Mouse (Mus musculus) E14TG2a.4 (cell line): ENCODE data around the gene Gng13.

Experiments
- CTCF ChIP-seq: conservative IDR thresholded peaks from 2 replicates; pipeline ENCODE4 v1.5.1; 2014; ENCODE audit warnings: low read length
- POU5F1 ChIP-seq: IDR thresholded peaks from 2 replicates; pipeline ENCODE4 v1.6.1; 2014; ENCODE audit warnings: low read length, borderline replicate concordance

DNA sequence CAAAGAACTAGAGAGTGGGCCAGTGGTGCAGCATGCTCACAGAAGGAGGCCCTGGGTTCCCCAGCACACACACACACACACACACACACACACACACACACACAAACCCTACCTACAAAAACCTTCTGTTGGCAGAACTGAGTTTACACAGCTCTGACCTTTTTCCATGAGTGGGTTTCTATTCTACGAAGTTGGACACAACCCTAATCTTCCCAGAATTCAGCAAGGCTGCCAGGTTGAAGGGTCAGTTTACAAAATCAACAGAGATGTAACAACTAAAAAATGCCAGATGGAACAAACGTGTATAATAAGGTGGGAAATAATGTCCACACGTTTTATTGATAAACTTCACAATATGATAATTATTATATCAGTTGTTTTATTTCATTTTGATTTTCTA lies 40.7 kb downstream of the Gng13 start:
- TF ChIP-seq CTCF: no peak
- TF ChIP-seq POU5F1: no peak
